ENCODE assay signal across 8 mouse cellular contexts in genomic region chr2:6255989-6256841, GRCm38 (mm10). TPM values are rescaled to one million over a fixed set of nuclear protein-coding genes. Genes with fewer than 3 reads are reported as not detected.
A peak's percentile ranks its signal among the peaks of the same experiment; 100 is the strongest.
DNase-seq lines count a peak whose midpoint lies in the region; ATAC-seq and TF ChIP-seq lines count a peak whose summit lies in the region.

No protein-coding gene starts in this region.

- H3K9me3 ChIP-seq in embryonic facial prominence, embryonic 10.5 days, result no peaks in the 10 kb centered on the region
- H3K9me3 ChIP-seq in kidney, postnatal 0 days (replicated peaks; ENCODE audit: low read length), result no peaks in the 10 kb centered on the region

- WGBS in embryonic facial prominence, embryonic 10.5 days, result 76% methylated on average over 19 of the region's 19 CpGs
- WGBS in kidney, postnatal 0 days, result 46% methylated on average over 19 of the region's 19 CpGs
- 30% methylated on average over 19 of the region's 19 CpGs for WGBS in olfactory bulb, adult 2 months

- no peak for TF ChIP-seq CTCF in kidney, postnatal 0 days (IDR thresholded peaks at IDR 0.05; ENCODE audit: low read depth)
- no peak for TF ChIP-seq CTCF in olfactory bulb, adult 2 months (IDR thresholded peaks at IDR 0.05; ENCODE audit: insufficient read depth, low read depth, low read length)

- peaks cover 43% of the 10 kb centered on the region for H3K27me3 ChIP-seq in embryonic facial prominence, embryonic 10.5 days (replicated peaks; ENCODE audit: low read depth, poor library complexity, severe bottlenecking)
- no peaks in the 10 kb centered on the region for H3K27me3 ChIP-seq in kidney, postnatal 0 days (ENCODE audit: insufficient read depth, low read length)

- DNase-seq in 3134 (ENCODE audit: extremely low read depth, insufficient read length, low spot score) (peak; percentile 79), ZHBTc4 (ENCODE audit: low read depth, low spot score) (peak; percentile 64)
- DNase-seq in embryonic facial prominence, embryonic 10.5 days (ENCODE audit: low spot score), result no peak
- DNase-seq in heart, adult 8-10 months (ENCODE audit: low spot score), result peak; percentile 68
- no peak for DNase-seq in kidney, postnatal 0 days (ENCODE audit: low spot score)
- peak; percentile 88 to 92 for DNase-seq in lung, adult 18-20 months
- DNase-seq in thymus, postnatal 4 days, result peak; percentile 39

- no peak overlapping the region for H3K4me2 ChIP-seq in kidney, postnatal 0 days (ENCODE audit: low read length)

- H3K36me3 ChIP-seq in embryonic facial prominence, embryonic 10.5 days (replicated peaks), result no peaks in the 10 kb centered on the region
- H3K36me3 ChIP-seq in kidney, postnatal 0 days (ENCODE audit: insufficient read depth, low read length), result no peaks in the 10 kb centered on the region

- peak overlapping the region; percentile 30; the same call in 1 of the 2 replicates for H3K27ac ChIP-seq in embryonic facial prominence, embryonic 10.5 days (replicated peaks)
- peak overlapping the region; percentile 25; the same call in 1 of the 2 replicates for H3K27ac ChIP-seq in kidney, postnatal 0 days
- H3K27ac ChIP-seq in olfactory bulb, adult 2 months (ENCODE audit: insufficient read depth, low read depth, low read length), result peak overlapping the region; percentile 62

- no peak overlapping the region for H3K9ac ChIP-seq in kidney, postnatal 0 days (ENCODE audit: low read depth, low read length)

- no peak for TF ChIP-seq POLR2A in olfactory bulb, adult 2 months (IDR thresholded peaks at IDR 0.05; ENCODE audit: insufficient read depth, low read depth, low read length)

- peak; percentile 62; the same call in 1 of the 2 replicates for ATAC-seq in kidney, postnatal 0 days (replicated peaks; ENCODE audit: low FRiP score, low read depth)

- no peak overlapping the region for H3K4me3 ChIP-seq in embryonic facial prominence, embryonic 10.5 days
- H3K4me3 ChIP-seq in kidney, postnatal 0 days (replicated peaks; ENCODE audit: low read depth, low read length), result no peak overlapping the region
- no peak overlapping the region for H3K4me3 ChIP-seq in olfactory bulb, adult 2 months (ENCODE audit: insufficient read depth, low read depth, low read length)

- H3K4me1 ChIP-seq in embryonic facial prominence, embryonic 10.5 days, result peaks cover 7% of the 10 kb centered on the region
- 0 out of 2 replicates have a peak, but pooled peaks cover 3% of the 10 kb centered on the region for H3K4me1 ChIP-seq in kidney, postnatal 0 days (replicated peaks; ENCODE audit: insufficient read depth, low read length)
- H3K4me1 ChIP-seq in olfactory bulb, adult 2 months (ENCODE audit: control insufficient read depth, insufficient read depth, low read length), result peaks cover 10% of the 10 kb centered on the region

RNA-seq across cellular contexts. Expression of gene Echdc3, which starts 43.4 kb away (rescaled TPM):
- 2.5 and 3.1 TPM in 2 replicates for polyA plus RNA-seq in embryonic facial prominence, embryonic 10.5 days (2016; fragmentation: Nextera tagmentation; extraction: Ambion mirVana)
- 10 to 100 TPM; 27.6 to 32.7 (median 31.9) TPM for total RNA-seq in heart, adult 8-10 months (2022)
- polyA plus RNA-seq in kidney, postnatal 0 days (2015; fragmentation: Nextera tagmentation; extraction: Ambion mirVana), result 15.1 and 16.0 TPM in 2 replicates
- not detected in 2 replicates for polyA plus RNA-seq in olfactory bulb, adult 2 months (2012; ENCODE audit: insufficient read depth, insufficient read length, low replicate concordance, missing spikeins)

Comparison
In these comparisons a context has a peak if more than half of its experiments do, and no peak if none do; other contexts are left out.
1. DNase-seq: peak in 3134 (single experiment), ZHBTc4 (single experiment), heart, adult 8-10 months (single experiment), lung, adult 18-20 months (2 of 2) and thymus, postnatal 4 days (single experiment); none in embryonic facial prominence, embryonic 10.5 days (single experiment) and kidney, postnatal 0 days (single experiment).
2. Peak in every context shown above with its lines, with median percentiles within 50 percentile points of each other: H3K27ac ChIP-seq.